Mouse (Mus musculus) intestine, embryonic 14.5 days (tissue): ENCODE measurements at regions not wholly inside any gene's neighbourhood (a gene's known extent, or its start where the extent isn't known, plus 50 kb on each side); places are given as distances from the start of the nearest gene placed in this dataset.

ENCODE experiments used
- ATAC-seq: fragments of 200-750 bp; cut with Nextera tagmentation; replicated peaks from 2 replicates; pipeline ENCODE4 v1.8.0; 2017; ENCODE audit warnings: low read depth, moderate number of reproducible peaks, moderate TSS enrichment, moderate library complexity; ENCODE audit not compliant: low FRiP score, low TSS enrichment
- DNase-seq: peaks from one replicate; pipeline ENCODE4 v3.0.0-alpha.2; 2018; ENCODE audit warnings: low spot score
- H3K27ac ChIP-seq: fragments of 300-500 bp; sonication (generic); 2 replicates; pipeline ENCODE4 v1.5.1; 2014; ENCODE audit warnings: low read depth, mild to moderate bottlenecking, control low read depth
- H3K27me3 ChIP-seq: fragments of 300-500 bp; sonication (generic); replicated peaks from 2 replicates; pipeline ENCODE4 v1.6.1; 2014; ENCODE audit warnings: low read length, control low read depth; ENCODE audit not compliant: control insufficient read depth, insufficient read depth
- H3K36me3 ChIP-seq: fragments of 300-500 bp; sonication (generic); 2 replicates; pipeline ENCODE4 v1.6.1; 2014; ENCODE audit warnings: low read length, control low read depth; ENCODE audit not compliant: control insufficient read depth, insufficient read depth
- H3K4me1 ChIP-seq: fragments of 300-500 bp; sonication (generic); replicated peaks from 2 replicates; pipeline ENCODE4 v1.6.1; 2014; ENCODE audit warnings: low read length, control low read depth, mixed read lengths; ENCODE audit not compliant: control insufficient read depth, insufficient read depth
- H3K4me2 ChIP-seq: fragments of 300-500 bp; sonication (generic); 2 replicates; pipeline ENCODE4 v1.6.1; 2014; ENCODE audit warnings: low read length
- H3K4me3 ChIP-seq: fragments of 300-500 bp; sonication (generic); 2 replicates; pipeline ENCODE4 v1.5.1; 2014; ENCODE audit warnings: low read depth, low read length, control low read depth, mixed read lengths
- H3K9ac ChIP-seq: fragments of 300-500 bp; sonication (generic); 2 replicates; pipeline ENCODE4 v1.6.1; 2014; ENCODE audit warnings: mild to moderate bottlenecking, low read length
- H3K9me3 ChIP-seq: fragments of 300-500 bp; sonication (generic); 2 replicates; pipeline ENCODE4 v1.6.1; 2016; ENCODE audit warnings: low read length, control low read depth; ENCODE audit not compliant: control insufficient read depth
- WGBS: fragments of 180-500 bp; shearing (Covaris S2); extraction: QIAGEN DNeasy Blood & Tissue Kit; methylation state at CpG from one replicate; pipeline ENCODE4 v1.1.7; 2014; 5-methylcytosine and 5-hydroxymethylcytosine counted together

GRCm38 (mm10) chr13:6204801-6205200, 343.1 kb upstream of the Pitrm1 start:
- ATAC-seq (no peak), DNase-seq (no peak)
- no peaks in the 10 kb centered on the region for H3K36me3 ChIP-seq
- no peaks in the 10 kb centered on the region for H3K4me1 ChIP-seq
- H3K9me3 ChIP-seq = no peaks in the 10 kb centered on the region
- no peak overlapping the region for H3K27ac ChIP-seq
- no peak overlapping the region for H3K9ac ChIP-seq
- H3K27me3 ChIP-seq = no peaks in the 10 kb centered on the region
- 74% methylated on average over 4 of the region's 4 CpGs for WGBS
- no peak overlapping the region for H3K4me3 ChIP-seq
- no peak overlapping the region for H3K4me2 ChIP-seq

- Histone ChIP-seq H3K9me3 (no peaks in the 10 kb centered on the region), H3K4me1 (no peaks in the 10 kb centered on the region), H3K9ac (no peak overlapping the region), H3K36me3 (no peaks in the 10 kb centered on the region), H3K27ac (no peak overlapping the region), H3K27me3 (no peaks in the 10 kb centered on the region), H3K4me3 (no peak overlapping the region), H3K4me2 (no peak overlapping the region)
- DNase-seq = no peak
- 65% methylated on average over 2 of the region's 2 CpGs for WGBS
- ATAC-seq = no peak
Observed at GRCm38 (mm10) chr13:6212550-6212949, 335.4 kb upstream of the Pitrm1 start.

GRCm38 (mm10) chr13:6214189-6214588, 333.8 kb upstream of the Pitrm1 start:
- no peaks in the 10 kb centered on the region for H3K36me3 ChIP-seq
- no peak overlapping the region for H3K4me3 ChIP-seq
- H3K4me2 ChIP-seq = no peak overlapping the region
- DNase-seq = no peak
- 97% methylated on average over 2 of the region's 2 CpGs for WGBS
- H3K27ac ChIP-seq = no peak overlapping the region
- H3K9me3 ChIP-seq = no peaks in the 10 kb centered on the region
- no peak for ATAC-seq
- no peak overlapping the region for H3K9ac ChIP-seq
- no peaks in the 10 kb centered on the region for H3K27me3 ChIP-seq
- no peaks in the 10 kb centered on the region for H3K4me1 ChIP-seq

- Histone ChIP-seq H3K27ac (no peak overlapping the region), H3K9ac (no peak overlapping the region), H3K4me1 (no peaks in the 10 kb centered on the region), H3K27me3 (no peaks in the 10 kb centered on the region), H3K4me2 (no peak overlapping the region), H3K4me3 (no peak overlapping the region), H3K36me3 (no peaks in the 10 kb centered on the region), H3K9me3 (no peaks in the 10 kb centered on the region)
- ATAC-seq = no peak
- no peak for DNase-seq
- 82% methylated on average over 7 of the region's 7 CpGs for WGBS
Observed at GRCm38 (mm10) chr13:6226087-6226643, 321.8 kb upstream of the Pitrm1 start.

- H3K4me2 ChIP-seq = no peak overlapping the region
- H3K27me3 ChIP-seq = no peaks in the 10 kb centered on the region
- WGBS = 94% methylated on average over 1 of the region's 1 CpGs
- no peaks in the 10 kb centered on the region for H3K9me3 ChIP-seq
- H3K4me3 ChIP-seq = no peak overlapping the region
- no peaks in the 10 kb centered on the region for H3K36me3 ChIP-seq
- no peak for ATAC-seq
- DNase-seq = no peak
- H3K4me1 ChIP-seq = no peaks in the 10 kb centered on the region
- H3K27ac ChIP-seq = no peak overlapping the region
- no peak overlapping the region for H3K9ac ChIP-seq
Observed at GRCm38 (mm10) chr13:6228278-6228677, 319.7 kb upstream of the Pitrm1 start.

- ATAC-seq = no peak
- Histone ChIP-seq H3K27ac (no peak overlapping the region), H3K27me3 (no peaks in the 10 kb centered on the region), H3K4me3 (no peak overlapping the region), H3K9ac (no peak overlapping the region), H3K4me2 (no peak overlapping the region), H3K36me3 (no peaks in the 10 kb centered on the region), H3K4me1 (no peaks in the 10 kb centered on the region), H3K9me3 (no peaks in the 10 kb centered on the region)
- WGBS = 90% methylated on average over 1 of the region's 1 CpGs
- no peak for DNase-seq
Observed at GRCm38 (mm10) chr13:6235394-6235793, 312.6 kb upstream of the Pitrm1 start.

- no peaks in the 10 kb centered on the region for H3K9me3 ChIP-seq
- no peak overlapping the region for H3K9ac ChIP-seq
- H3K4me1 ChIP-seq = no peaks in the 10 kb centered on the region
- 86% methylated on average over 8 of the region's 8 CpGs for WGBS
- no peak overlapping the region for H3K4me2 ChIP-seq
- DNase-seq (no peak), ATAC-seq (no peak)
- H3K27ac ChIP-seq = no peak overlapping the region
- H3K27me3 ChIP-seq = no peaks in the 10 kb centered on the region
- H3K4me3 ChIP-seq = no peak overlapping the region
- no peaks in the 10 kb centered on the region for H3K36me3 ChIP-seq
Observed at GRCm38 (mm10) chr13:6236503-6236902, 311.4 kb upstream of the Pitrm1 start.

GRCm38 (mm10) chr13:6237201-6237600, 310.7 kb upstream of the Pitrm1 start:
- ATAC-seq (no peak), DNase-seq (no peak)
- 81% methylated on average over 3 of the region's 3 CpGs for WGBS
- no peaks in the 10 kb centered on the region for H3K4me1 ChIP-seq
- H3K27me3 ChIP-seq = no peaks in the 10 kb centered on the region
- no peaks in the 10 kb centered on the region for H3K36me3 ChIP-seq
- no peak overlapping the region for H3K4me2 ChIP-seq
- no peak overlapping the region for H3K27ac ChIP-seq
- no peaks in the 10 kb centered on the region for H3K9me3 ChIP-seq
- H3K4me3 ChIP-seq = no peak overlapping the region
- no peak overlapping the region for H3K9ac ChIP-seq

GRCm38 (mm10) chr13:6240855-6241254, 307.1 kb upstream of the Pitrm1 start:
- ATAC-seq (no peak), DNase-seq (no peak)
- 60% methylated on average over 3 of the region's 3 CpGs for WGBS
- H3K4me2 ChIP-seq = no peak overlapping the region
- no peaks in the 10 kb centered on the region for H3K9me3 ChIP-seq
- no peak overlapping the region for H3K4me3 ChIP-seq
- no peaks in the 10 kb centered on the region for H3K4me1 ChIP-seq
- no peak overlapping the region for H3K27ac ChIP-seq
- no peak overlapping the region for H3K9ac ChIP-seq
- no peaks in the 10 kb centered on the region for H3K27me3 ChIP-seq
- no peaks in the 10 kb centered on the region for H3K36me3 ChIP-seq
